Mouse (Mus musculus) heart, adult 2 months (tissue): ENCODE data around the gene Grwd1. TPM values are rescaled to one million over a fixed set of nuclear protein-coding genes. Genes with fewer than 3 reads are reported as not detected.

Experiments used
- DNase-seq, 2 experiments: peaks; one replicate each; pipeline ENCODE4 v3.0.0; 2021
- H3K27ac ChIP-seq: fragments of 200-600 bp; 2 replicates; pipeline ENCODE4 v1.8.1; 2022
- H3K27me3 ChIP-seq: fragments of 200-500 bp; 2 replicates; pipeline ENCODE4 v1.6.1; 2012; ENCODE audit warnings: mild to moderate bottlenecking, low read length, inconsistent platforms, mixed read lengths; ENCODE audit not compliant: control insufficient read depth, insufficient read depth
- H3K36me3 ChIP-seq: fragments of 200-500 bp; 2 replicates; pipeline ENCODE4 v1.6.1; 2012; ENCODE audit warnings: low read length, inconsistent platforms; ENCODE audit not compliant: control insufficient read depth, insufficient read depth
- H3K4me1 ChIP-seq: fragments of 200-500 bp; 2 replicates; pipeline ENCODE4 v1.6.1; 2011; ENCODE audit warnings: low read length; ENCODE audit not compliant: control insufficient read depth, insufficient read depth
- H3K4me3 ChIP-seq: fragments of 200-600 bp; 2 replicates; pipeline ENCODE4 v1.8.1; 2022
- H3K79me2 ChIP-seq: fragments of 200-500 bp; replicated peaks from 2 replicates; pipeline ENCODE4 v1.6.1; 2012; ENCODE audit warnings: mild to moderate bottlenecking, inconsistent platforms, low read length, moderate library complexity, mixed read lengths; ENCODE audit not compliant: control insufficient read depth, insufficient read depth
- H3K9ac ChIP-seq: fragments of 200-500 bp; 2 replicates; pipeline ENCODE4 v1.6.1; 2012; ENCODE audit warnings: low read depth, mild to moderate bottlenecking, control low read depth, inconsistent platforms, low read length, mixed read lengths
- CTCF ChIP-seq: fragments of 200-600 bp; IDR thresholded peaks from 2 replicates; pipeline ENCODE4 v1.8.1; 2022; ENCODE audit warnings: antibody characterized with exemption, mild to moderate bottlenecking, moderate library complexity
- EP300 ChIP-seq: fragments of 200-500 bp; IDR thresholded peaks from 2 replicates; pipeline ENCODE4 v1.6.1; 2011; ENCODE audit warnings: low read depth, low read length, control low read depth; ENCODE audit not compliant: insufficient read depth
- POLR2A ChIP-seq: fragments of 200-500 bp; IDR thresholded peaks from 2 replicates; pipeline ENCODE4 v1.6.1; 2011; ENCODE audit warnings: mild to moderate bottlenecking, low read depth, low read length, control low read depth; ENCODE audit not compliant: insufficient read depth
- WGBS: fragments of 180-500 bp; shearing (Covaris S2); methylation state at CpG from one replicate; pipeline ENCODE4 v1.1.7; 2018; 5-methylcytosine and 5-hydroxymethylcytosine counted together
- intact Hi-C: fragments of 180-260 bp; cut with DNase I; formaldehyde crosslinking; loops from one replicate; pipeline ENCODE4 v1.15.1; 2025
- polyA plus RNA-seq: library from polyadenylated mRNA; depleted of rRNA; stranded (reverse); fragments of >200 nt; gene quantifications from 2 replicates; pipeline ENCODE4 v1.2.3, GENCODE M21; 2012; rRNA removed
- total RNA-seq, 2 experiments: library from RNA; stranded (reverse); gene quantifications; 2 replicates each; pipeline ENCODE4 v1.2.3; 2021

The Grwd1 gene
- total and polyA plus RNA-seq, 3 experiments: 9.4 to 13.1 (median 11.8) TPM

DNA sequence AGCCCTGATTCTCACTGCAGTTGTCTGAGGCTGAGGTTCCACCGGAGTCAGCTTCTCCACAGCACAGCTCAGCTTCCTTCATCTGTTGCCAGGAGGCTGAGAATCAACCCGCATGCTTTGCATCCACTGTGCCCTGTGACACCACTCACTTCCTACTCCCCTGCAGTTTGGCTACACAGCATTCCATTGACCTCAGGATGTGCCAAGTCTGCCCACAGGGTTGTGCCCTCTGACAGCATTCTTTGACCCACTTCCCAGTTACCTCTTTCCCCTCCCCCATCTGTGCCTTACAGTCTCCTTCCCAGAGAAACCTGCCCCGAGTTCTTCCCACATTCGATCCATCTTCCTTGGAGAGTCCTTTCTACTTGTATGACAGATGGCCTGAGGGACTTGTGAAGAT is 48.5 kb downstream of the Grwd1 start:
- no peak overlapping the region for H3K4me3 ChIP-seq
- TF ChIP-seq POLR2A (no peak), CTCF (no peak), EP300 (no peak)
- H3K9ac ChIP-seq: no peak overlapping the region
- H3K79me2 ChIP-seq: no peaks in the 10 kb centered on the region
- intact Hi-C loops: no loop called here
- H3K36me3 ChIP-seq: no peaks in the 10 kb centered on the region
- DNase-seq: no peak
- no peaks in the 10 kb centered on the region for H3K4me1 ChIP-seq
- no peak overlapping the region for H3K27ac ChIP-seq
- 48% methylated on average over 4 of the region's 4 CpGs for WGBS
- peaks cover 12% of the 10 kb centered on the region; the same call in 1 of the 2 replicates for H3K27me3 ChIP-seq

DNA sequence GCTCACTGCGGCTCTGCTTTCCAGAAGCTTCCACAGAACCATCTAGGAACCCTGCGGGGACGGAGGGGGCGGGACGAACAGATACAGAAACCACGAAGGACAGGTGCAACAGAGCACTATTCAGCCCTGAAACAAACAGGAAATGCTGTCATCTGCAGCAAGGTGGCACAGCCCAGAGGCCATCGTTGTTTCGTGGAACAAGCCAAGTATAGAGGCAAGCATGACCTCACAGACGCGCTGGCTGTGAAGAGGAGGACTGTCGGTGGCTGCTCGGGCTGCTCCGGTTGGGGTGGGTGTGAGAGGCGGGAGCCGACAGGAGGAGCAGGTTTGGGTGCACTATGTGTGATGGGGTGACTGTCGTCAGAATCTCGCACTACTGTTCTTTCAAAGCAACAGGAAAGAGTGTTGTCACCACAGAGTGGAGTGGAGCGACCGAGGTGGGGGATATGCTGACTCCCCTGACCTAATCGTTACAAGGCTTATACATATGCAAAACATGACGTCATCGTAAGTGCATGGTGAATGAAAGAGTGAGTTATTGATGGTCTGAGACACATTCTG is 51.6 kb downstream of the Grwd1 start:
- TF ChIP-seq POLR2A: no peak
- TF ChIP-seq EP300: no peak
- TF ChIP-seq CTCF: no peak
- no peak for DNase-seq
- no peak overlapping the region for H3K4me3 ChIP-seq

DNA sequence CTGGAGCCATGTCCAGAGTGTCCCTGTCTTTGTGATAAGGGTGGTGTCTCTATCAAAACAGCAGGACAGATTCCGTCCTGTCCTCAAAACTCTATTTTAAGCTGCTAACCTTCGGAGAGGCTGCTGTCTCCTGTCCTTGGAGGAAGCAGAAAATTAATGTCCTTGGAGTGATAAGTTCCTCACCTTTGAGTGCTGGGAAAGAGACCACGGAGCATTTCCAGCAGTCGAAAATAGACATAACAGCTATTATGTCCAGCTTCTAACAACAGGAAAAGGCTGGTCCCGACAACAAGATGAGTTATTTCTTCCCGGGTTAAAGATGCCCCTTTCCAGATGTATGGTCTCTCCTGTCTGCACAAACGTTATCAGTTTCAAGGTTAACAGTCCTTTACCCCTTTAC is 55.5 kb downstream of the Grwd1 start:
- DNase-seq: no peak
- WGBS: 48% methylated on average over 7 of the region's 7 CpGs
- H3K79me2 ChIP-seq: no peaks in the 10 kb centered on the region

More for the DNA sequence above, 51.6 kb downstream of the Grwd1 start:
- no peaks in the 10 kb centered on the region for H3K79me2 ChIP-seq
- 17% methylated on average over 22 of the region's 22 CpGs for WGBS
- H3K36me3 ChIP-seq: no peaks in the 10 kb centered on the region
- no peak overlapping the region for H3K9ac ChIP-seq
- no peaks in the 10 kb centered on the region for H3K4me1 ChIP-seq
- no peaks in the 10 kb centered on the region for H3K27me3 ChIP-seq
- intact Hi-C loops: no loop called here
- H3K27ac ChIP-seq: no peak overlapping the region

More for the DNA sequence above, 55.5 kb downstream of the Grwd1 start:
- Histone ChIP-seq H3K36me3 (no peaks in the 10 kb centered on the region), H3K27ac (no peak overlapping the region), H3K9ac (no peak overlapping the region), H3K4me1 (no peaks in the 10 kb centered on the region), H3K4me3 (no peak overlapping the region), H3K27me3 (no peaks in the 10 kb centered on the region)
- intact Hi-C loops: no loop called here
- no peak for TF ChIP-seq POLR2A
- TF ChIP-seq EP300: no peak
- no peak for TF ChIP-seq CTCF

Other genes starting within 250 kb of the Grwd1 start
- gene Fgf21, start 215.5 kb downstream of the Grwd1 start, total RNA-seq: not detected
- gene Fgf21, start 215.5 kb downstream of the Grwd1 start, polyA plus RNA-seq: not detected in 2 replicates
- not detected for gene Fut1, start 213.7 kb downstream of the Grwd1 start, total RNA-seq
- 0.25 TPM in 1 of 2 replicates, not detected in the other for gene Fut1, start 213.7 kb downstream of the Grwd1 start, polyA plus RNA-seq
- gene Izumo1, start 209.1 kb downstream of the Grwd1 start, total RNA-seq: under 1 TPM; 0.26 to 0.27 TPM
- gene Izumo1, start 209.1 kb downstream of the Grwd1 start, polyA plus RNA-seq: 0.29 and 0.70 TPM in 2 replicates
- 10 to 100 TPM; 25.0 to 25.5 TPM for gene Rasip1, start 203.5 kb downstream of the Grwd1 start, total RNA-seq
- 30.5 and 30.9 TPM in 2 replicates for gene Rasip1, start 203.5 kb downstream of the Grwd1 start, polyA plus RNA-seq
- gene Mamstr, start 191.0 kb downstream of the Grwd1 start, total RNA-seq: 1 to 10 TPM; 3.8 to 4.0 TPM
- gene Mamstr, start 191.0 kb downstream of the Grwd1 start, polyA plus RNA-seq: 11.3 and 12.0 TPM in 2 replicates
- under 1 TPM; 0.50 to 0.60 TPM for gene Fut2, start 164.6 kb downstream of the Grwd1 start, total RNA-seq
- gene Fut2, start 164.6 kb downstream of the Grwd1 start, polyA plus RNA-seq: 1.1 and 1.9 TPM in 2 replicates
- gene Ntn5, start 146.9 kb downstream of the Grwd1 start, total RNA-seq: under 1 TPM; 0.18 to 0.26 TPM
- gene Ntn5, start 146.9 kb downstream of the Grwd1 start, polyA plus RNA-seq: 0.47 TPM in 1 of 2 replicates, not detected in the other
- gene Sec1, start 136.5 kb downstream of the Grwd1 start, total RNA-seq: under 1 TPM; 0.16 to 0.25 TPM
- 0.16 and 0.41 TPM in 2 replicates for gene Sec1, start 136.5 kb downstream of the Grwd1 start, polyA plus RNA-seq
- 1 to 10 TPM; 5.2 to 6.8 TPM for gene Car11, start 131.1 kb downstream of the Grwd1 start, total RNA-seq
- gene Car11, start 131.1 kb downstream of the Grwd1 start, polyA plus RNA-seq: 10.6 and 14.4 TPM in 2 replicates
- 100 to 1,000 TPM in 1 of 2 experiments, 1 to 10 TPM in 1; 6.4 to 134 TPM for gene Dbp, start 125.9 kb downstream of the Grwd1 start, total RNA-seq
- 49.3 and 93.6 TPM in 2 replicates for gene Dbp, start 125.9 kb downstream of the Grwd1 start, polyA plus RNA-seq
- gene Rpl18, start 115.5 kb downstream of the Grwd1 start, total RNA-seq: 100 to 1,000 TPM; 496 to 617 TPM
- gene Rpl18, start 115.5 kb downstream of the Grwd1 start, polyA plus RNA-seq: 580 and 697 TPM in 2 replicates
- 10 to 100 TPM; 15.9 to 18.2 TPM for gene Sphk2, start 112.9 kb downstream of the Grwd1 start, total RNA-seq
- 24.1 and 24.9 TPM in 2 replicates for gene Sphk2, start 112.9 kb downstream of the Grwd1 start, polyA plus RNA-seq
- under 1 TPM; 0.13 to 0.34 TPM for gene Fam83e, start 109.7 kb downstream of the Grwd1 start, total RNA-seq
- gene Fam83e, start 109.7 kb downstream of the Grwd1 start, polyA plus RNA-seq: 0.64 and 1.1 TPM in 2 replicates
- not detected for gene Spaca4, start 105.1 kb downstream of the Grwd1 start, total RNA-seq
- not detected in 2 replicates for gene Spaca4, start 105.1 kb downstream of the Grwd1 start, polyA plus RNA-seq
- gene Lmtk3, start 47.2 kb downstream of the Grwd1 start, total RNA-seq: under 1 TPM in 1 of 2 experiments, not detected in 1; 0.14 TPM
- 0.18 and 0.67 TPM in 2 replicates for gene Lmtk3, start 47.2 kb downstream of the Grwd1 start, polyA plus RNA-seq
- not detected for gene Sult2b1, start 46.3 kb downstream of the Grwd1 start, total RNA-seq
- gene Sult2b1, start 46.3 kb downstream of the Grwd1 start, polyA plus RNA-seq: 0.08 TPM in 1 of 2 replicates, not detected in the other
- gene Cyth2, start 16.4 kb downstream of the Grwd1 start, total RNA-seq: 10 to 100 TPM; 59.1 to 61.9 TPM
- 27.3 and 33.0 TPM in 2 replicates for gene Cyth2, start 16.4 kb downstream of the Grwd1 start, polyA plus RNA-seq
- gene Kcnj14, start 6.2 kb downstream of the Grwd1 start, total RNA-seq: under 1 TPM; 0.66 to 0.89 TPM
- gene Kcnj14, start 6.2 kb downstream of the Grwd1 start, polyA plus RNA-seq: 0.78 and 35.7 TPM in 2 replicates
- gene Kdelr1, start 41.8 kb upstream of the Grwd1 start, total RNA-seq: 100 to 1,000 TPM; 107 to 126 TPM
- gene Kdelr1, start 41.8 kb upstream of the Grwd1 start, polyA plus RNA-seq: 254 and 344 TPM in 2 replicates
- gene Grin2d, start 47.4 kb upstream of the Grwd1 start, total RNA-seq: under 1 TPM; 0.31 to 0.43 TPM
- 0.56 and 0.92 TPM in 2 replicates for gene Grin2d, start 47.4 kb upstream of the Grwd1 start, polyA plus RNA-seq
- gene Syngr4, start 65.8 kb upstream of the Grwd1 start, total RNA-seq: not detected
- gene Syngr4, start 65.8 kb upstream of the Grwd1 start, polyA plus RNA-seq: 0.38 and 0.53 TPM in 2 replicates
- gene Tmem143, start 66.0 kb upstream of the Grwd1 start, total RNA-seq: 100 to 1,000 TPM; 113 to 132 TPM
- gene Tmem143, start 66.0 kb upstream of the Grwd1 start, polyA plus RNA-seq: 205 and 206 TPM in 2 replicates
- gene Emp3, start 90.5 kb upstream of the Grwd1 start, total RNA-seq: 10 to 100 TPM; 24.2 to 29.2 TPM
- gene Emp3, start 90.5 kb upstream of the Grwd1 start, polyA plus RNA-seq: 59.7 and 77.7 TPM in 2 replicates
- 1 to 10 TPM in 1 of 2 experiments, under 1 TPM in 1; 0.94 to 1.0 TPM for gene Ccdc114, start 93.1 kb upstream of the Grwd1 start, total RNA-seq
- 1.7 and 2.1 TPM in 2 replicates for gene Ccdc114, start 93.1 kb upstream of the Grwd1 start, polyA plus RNA-seq
- gene Abcc6, start 199.4 kb upstream of the Grwd1 start, total RNA-seq: not detected
- 0.14 TPM in 1 of 2 replicates, not detected in the other for gene Abcc6, start 199.4 kb upstream of the Grwd1 start, polyA plus RNA-seq
- 10 to 100 TPM; 88.1 to 91.7 TPM for gene Nomo1, start 202.8 kb upstream of the Grwd1 start, total RNA-seq
- 49.1 and 65.2 TPM in 2 replicates for gene Nomo1, start 202.8 kb upstream of the Grwd1 start, polyA plus RNA-seq